Mouse (Mus musculus): ENCODE results near the gene Gucy2c. TPM values are rescaled to one million over a fixed set of nuclear protein-coding genes. Genes with fewer than 3 reads are reported as not detected.
A peak's percentile ranks its signal among the peaks of the same experiment; 100 is the strongest.

Gene Gucy2c
- polyA plus RNA-seq, 1 experiment from 2014 or later = 78.4 TPM

DNA sequence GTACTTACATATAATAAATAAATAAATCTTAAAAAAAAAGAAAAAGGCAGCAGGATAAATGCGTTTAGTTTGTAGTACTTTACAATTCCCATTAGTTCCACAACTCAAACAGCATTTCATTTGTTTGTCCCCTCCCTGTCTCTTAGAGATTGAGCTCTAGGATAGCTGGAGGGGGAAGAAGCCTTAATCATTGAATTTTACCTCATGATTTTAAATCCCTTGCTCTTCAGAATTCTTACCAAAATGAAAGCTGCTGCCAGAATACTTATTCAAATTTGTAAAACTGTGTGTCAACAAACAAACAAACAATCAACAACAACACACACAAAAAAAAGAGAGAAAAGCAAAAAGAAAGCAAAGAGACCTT is 23.8 kb upstream of the Gucy2c start:
- no peak for ATAC-seq

DNA sequence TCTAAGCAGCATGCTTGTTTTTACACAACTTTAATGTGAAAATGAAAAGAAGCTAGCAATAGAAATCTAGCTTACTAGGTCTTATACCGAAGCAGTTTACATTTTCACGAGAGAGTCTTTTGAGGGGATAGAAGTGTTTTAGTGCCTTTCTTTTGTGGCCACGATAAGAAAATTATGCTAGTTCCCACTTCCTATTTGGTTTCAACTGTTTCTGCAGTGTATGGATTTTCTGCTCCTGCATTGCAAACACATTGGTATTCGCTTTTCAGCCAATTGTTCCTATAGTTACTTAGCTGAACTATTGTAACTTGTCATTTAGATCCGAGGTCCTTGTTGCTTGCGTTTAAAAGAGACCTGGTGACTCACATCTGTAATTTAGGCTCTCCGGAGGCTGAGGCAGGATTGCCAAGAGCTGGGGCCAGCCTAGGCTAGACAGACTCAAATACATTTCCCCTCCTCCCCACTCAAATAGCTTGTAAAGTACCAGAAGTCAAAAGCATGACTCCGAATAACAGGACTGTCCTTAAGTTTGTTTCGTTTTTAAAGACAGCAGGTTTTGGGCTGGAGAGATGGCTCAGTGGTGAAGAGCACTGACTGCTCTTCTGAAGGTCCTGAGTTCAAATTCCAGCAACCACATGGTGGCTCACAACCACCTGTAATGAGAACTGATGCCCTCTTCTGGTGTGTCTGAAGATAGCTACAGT is 23.3 kb upstream of the Gucy2c start:
- no peaks in the 10 kb centered on the region for H3K36me3 ChIP-seq (ENCODE audit: control insufficient read depth, insufficient read depth)
- H3K4me1 ChIP-seq (replicated peaks; ENCODE audit: control insufficient read depth, insufficient read depth, low read length) = 0 out of 2 replicates have a peak, but pooled peaks cover 7% of the 10 kb centered on the region
- H3K27ac ChIP-seq (ENCODE audit: low read depth, low read length) = peak overlapping the region; percentile 99
- no peak for ATAC-seq
- H3K4me3 ChIP-seq (ENCODE audit: low read depth, low read length) = peak overlapping the region; percentile 68
- H3K9ac ChIP-seq (ENCODE audit: low read depth, low read length) = no peak overlapping the region
- WGBS = 16% methylated on average over 9 of the region's 9 CpGs
- H3K27me3 ChIP-seq (replicated peaks; ENCODE audit: control insufficient read depth, insufficient read depth, low read length) = no peaks in the 10 kb centered on the region
- H3K4me2 ChIP-seq (replicated peaks; ENCODE audit: low read depth) = peak overlapping the region; percentile 88
- TF ChIP-seq CTCF (IDR thresholded peaks at IDR 0.05; ENCODE audit: low read depth) = peak; percentile 23; the same call in 1 of the 2 replicates
- H3K9me3 ChIP-seq (ENCODE audit: control insufficient read depth) = no peaks in the 10 kb centered on the region

More for the DNA sequence above, 23.8 kb upstream of the Gucy2c start:
- Histone ChIP-seq H3K4me1 (replicated peaks; ENCODE audit: control insufficient read depth, insufficient read depth, low read length) (0 out of 2 replicates have a peak, but pooled peaks cover 11% of the 10 kb centered on the region), H3K36me3 (ENCODE audit: control insufficient read depth, insufficient read depth) (no peaks in the 10 kb centered on the region), H3K9ac (ENCODE audit: low read depth, low read length) (no peak overlapping the region), H3K4me2 (replicated peaks; ENCODE audit: low read depth) (peak overlapping the region; percentile 88; the same call in 1 of the 2 replicates), H3K27ac (ENCODE audit: low read depth, low read length) (no peak overlapping the region), H3K27me3 (replicated peaks; ENCODE audit: control insufficient read depth, insufficient read depth, low read length) (no peaks in the 10 kb centered on the region), H3K9me3 (ENCODE audit: control insufficient read depth) (no peaks in the 10 kb centered on the region), H3K4me3 (ENCODE audit: low read depth, low read length) (no peak overlapping the region)
- WGBS = 73% methylated on average over 1 of the region's 1 CpGs
- TF ChIP-seq CTCF (IDR thresholded peaks at IDR 0.05; ENCODE audit: low read depth) = no peak

DNA sequence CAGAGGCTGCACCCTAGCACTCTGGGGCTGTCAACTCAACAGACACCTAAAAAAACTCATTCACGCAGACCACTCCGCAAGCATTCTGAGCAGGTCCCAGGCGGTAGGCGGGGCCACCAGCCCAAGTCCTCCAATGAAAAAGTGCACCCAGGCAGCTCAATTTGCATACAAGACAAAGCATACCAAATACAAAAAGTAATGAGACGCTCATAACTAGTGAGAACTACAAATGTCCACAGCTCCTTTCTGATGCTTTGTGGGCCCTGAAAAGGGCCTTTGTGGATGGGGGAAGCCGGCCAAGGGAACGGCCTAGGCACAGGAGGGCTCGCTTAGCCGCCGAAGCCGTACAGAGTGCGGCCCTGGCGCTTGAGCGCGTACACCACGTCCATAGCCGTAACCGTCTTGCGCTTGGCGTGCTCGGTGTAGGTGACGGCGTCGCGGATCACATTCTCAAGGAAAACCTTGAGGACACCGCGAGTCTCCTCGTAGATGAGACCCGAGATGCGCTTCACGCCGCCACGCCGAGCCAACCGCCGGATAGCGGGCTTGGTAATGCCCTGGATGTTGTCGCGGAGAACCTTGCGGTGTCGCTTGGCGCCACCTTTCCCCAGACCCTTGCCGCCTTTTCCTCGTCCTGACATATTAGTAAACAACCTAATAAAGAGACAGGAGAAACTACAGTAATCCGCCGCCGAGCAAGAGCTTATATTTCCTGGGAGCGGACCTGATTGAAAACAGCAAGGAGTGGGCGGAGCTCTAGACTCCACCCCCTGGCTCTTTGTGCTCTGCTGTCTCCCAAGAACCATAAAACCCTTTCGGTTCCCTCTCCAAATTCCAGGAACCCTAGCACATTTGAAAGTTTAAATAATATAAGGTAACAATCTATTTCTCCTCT is 22.4 kb upstream of the Gucy2c start, which contains the start of gene Hist4h4:
TSS of gene Hist4h4 (minus strand) at position 677 of the 895 bp plus-strand sequence.
- WGBS = under 1% methylated on average over 50 of the region's 50 CpGs

DNA sequence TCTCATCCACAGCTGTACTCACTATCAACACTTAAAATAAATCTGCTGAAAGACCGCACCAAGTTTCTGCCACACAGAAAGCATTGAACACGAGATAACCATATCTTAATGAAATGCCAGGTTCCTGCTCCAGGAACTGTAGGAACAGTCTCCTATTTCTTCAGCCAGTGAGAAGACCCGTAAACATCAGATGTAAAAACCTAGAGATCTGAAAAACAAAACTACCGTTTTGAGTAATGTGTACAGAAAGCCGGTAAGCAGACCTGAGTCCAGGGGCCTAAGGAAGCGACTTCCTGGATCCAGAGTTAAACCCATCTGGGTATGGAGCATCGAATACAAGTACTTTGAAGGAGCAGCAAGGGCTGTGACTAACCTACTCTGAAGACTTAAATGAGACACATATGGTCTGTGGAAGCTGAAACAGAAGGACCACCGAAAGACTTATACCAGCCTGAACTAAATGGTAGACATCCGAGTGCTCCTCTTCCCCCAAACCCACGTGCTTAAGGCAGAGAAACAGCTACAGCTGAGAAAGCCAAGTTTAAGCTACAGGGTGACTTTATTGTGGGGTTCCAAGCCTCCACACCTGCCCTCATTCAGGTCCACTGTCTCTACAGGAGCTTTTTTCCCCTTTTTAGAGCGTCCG is 21.7 kb upstream of the Gucy2c start:
- Histone ChIP-seq H3K9ac (ENCODE audit: low read depth, low read length) (peak overlapping the region; percentile 82), H3K27ac (ENCODE audit: low read depth, low read length) (peak overlapping the region; percentile 99), H3K36me3 (ENCODE audit: control insufficient read depth, insufficient read depth) (no peaks in the 10 kb centered on the region), H3K4me3 (ENCODE audit: low read depth, low read length) (peak overlapping the region; percentile 68), H3K9me3 (ENCODE audit: control insufficient read depth) (no peaks in the 10 kb centered on the region), H3K27me3 (replicated peaks; ENCODE audit: control insufficient read depth, insufficient read depth, low read length) (no peaks in the 10 kb centered on the region), H3K4me1 (replicated peaks; ENCODE audit: control insufficient read depth, insufficient read depth, low read length) (0 out of 2 replicates have a peak, but pooled peaks cover 7% of the 10 kb centered on the region), H3K4me2 (replicated peaks; ENCODE audit: low read depth) (peak overlapping the region; percentile 88)
- 7% methylated on average over 12 of the region's 12 CpGs for WGBS
- no peak for TF ChIP-seq CTCF (IDR thresholded peaks at IDR 0.05; ENCODE audit: low read depth)
- ATAC-seq = no peak

More for the DNA sequence above, 22.4 kb upstream of the Gucy2c start, which contains the start of gene Hist4h4:
- H3K9me3 ChIP-seq (ENCODE audit: control insufficient read depth) = no peaks in the 10 kb centered on the region
- 0 out of 2 replicates have a peak, but pooled peaks cover 7% of the 10 kb centered on the region for H3K4me1 ChIP-seq (replicated peaks; ENCODE audit: control insufficient read depth, insufficient read depth, low read length)
- peak within 1 kb of the TSS; percentile 68 for H3K4me3 ChIP-seq (ENCODE audit: low read depth, low read length)
- peak within 1 kb of the TSS; percentile 88 for H3K4me2 ChIP-seq (replicated peaks; ENCODE audit: low read depth)
- no peak for TF ChIP-seq CTCF (IDR thresholded peaks at IDR 0.05; ENCODE audit: low read depth)
- peak within 1 kb of the TSS; percentile 99 for H3K27ac ChIP-seq (ENCODE audit: low read depth, low read length)
- ATAC-seq = peak; percentile 38
- H3K9ac ChIP-seq (ENCODE audit: low read depth, low read length) = peak within 1 kb of the TSS; percentile 82
- H3K36me3 ChIP-seq (ENCODE audit: control insufficient read depth, insufficient read depth) = no peaks in the 10 kb centered on the region
- no peaks in the 10 kb centered on the region for H3K27me3 ChIP-seq (replicated peaks; ENCODE audit: control insufficient read depth, insufficient read depth, low read length)

DNA sequence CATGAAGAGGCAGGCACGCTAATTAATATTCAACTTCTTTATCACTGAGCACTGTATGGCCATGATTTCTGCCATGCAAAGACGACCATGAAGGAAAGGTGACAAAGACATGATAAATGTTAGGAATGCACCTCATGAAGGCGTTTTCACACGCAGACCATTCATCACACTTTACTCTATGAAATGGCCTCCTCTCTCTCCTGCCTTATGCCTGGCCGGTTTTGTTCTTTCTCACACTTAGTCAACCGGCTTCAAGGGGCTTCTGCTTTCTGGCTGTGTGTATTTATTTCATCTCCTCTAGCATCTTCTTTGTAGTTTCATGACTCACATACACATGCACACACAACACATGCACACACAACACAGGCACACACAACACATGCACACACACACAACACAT is 19.7 kb upstream of the Gucy2c start:
- H3K27ac ChIP-seq (ENCODE audit: low read depth, low read length) = no peak overlapping the region
- H3K9ac ChIP-seq (ENCODE audit: low read depth, low read length) = no peak overlapping the region
- H3K27me3 ChIP-seq (replicated peaks; ENCODE audit: control insufficient read depth, insufficient read depth, low read length) = no peaks in the 10 kb centered on the region
- TF ChIP-seq CTCF (IDR thresholded peaks at IDR 0.05; ENCODE audit: low read depth) = no peak
- 0 out of 2 replicates have a peak, but pooled peaks cover 4% of the 10 kb centered on the region for H3K4me1 ChIP-seq (replicated peaks; ENCODE audit: control insufficient read depth, insufficient read depth, low read length)
- H3K4me3 ChIP-seq (ENCODE audit: low read depth, low read length) = no peak overlapping the region
- H3K36me3 ChIP-seq (ENCODE audit: control insufficient read depth, insufficient read depth) = no peaks in the 10 kb centered on the region
- no peaks in the 10 kb centered on the region for H3K9me3 ChIP-seq (ENCODE audit: control insufficient read depth)
- no peak overlapping the region for H3K4me2 ChIP-seq (replicated peaks; ENCODE audit: low read depth)
- 67% methylated on average over 6 of the region's 6 CpGs for WGBS
- no peak for ATAC-seq

Measured in intestine, postnatal 0 days (tissue).